Mouse (Mus musculus): ENCODE results near the gene Tmem222. TPM values are rescaled to one million over a fixed set of nuclear protein-coding genes. Genes with fewer than 3 reads are reported as not detected.

Gene Tmem222
- polyA plus RNA-seq, 1 experiment from 2014 or later = 73.6 TPM

DNA sequence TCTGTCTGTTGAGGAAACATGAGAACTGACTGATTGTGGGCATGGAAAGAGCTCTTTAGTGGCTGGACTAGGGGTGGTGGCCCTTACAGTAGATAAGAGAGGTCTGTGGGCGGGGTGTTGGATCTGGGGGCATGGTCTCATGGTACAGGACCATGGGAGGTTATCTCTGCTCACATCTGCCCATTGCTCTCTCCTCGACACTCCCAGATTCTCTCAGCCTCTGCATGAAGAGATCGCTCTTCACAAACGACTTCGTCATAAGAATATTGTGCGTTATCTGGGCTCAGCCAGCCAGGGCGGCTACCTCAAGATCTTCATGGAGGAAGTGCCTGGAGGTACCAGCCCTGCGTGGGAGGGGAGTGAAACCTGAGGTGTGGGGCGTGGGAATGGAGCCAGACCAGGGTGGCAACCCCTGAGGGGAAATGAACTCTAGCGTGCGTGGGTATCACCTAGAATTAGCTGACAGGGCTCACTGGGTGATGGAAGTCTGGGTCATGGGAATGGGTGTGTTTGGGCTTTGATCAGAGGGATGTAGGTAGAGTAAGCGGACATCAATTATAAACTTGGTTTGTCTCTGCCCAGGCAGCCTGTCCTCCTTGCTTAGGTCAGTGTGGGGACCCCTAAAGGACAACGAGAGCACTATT, 29.7 kb downstream of the Tmem222 start:
- no peak overlapping the region for H3K27ac ChIP-seq
- no peak overlapping the region for H3K4me2 ChIP-seq
- peaks cover 12% of the 10 kb centered on the region; the same call in 1 of the 2 replicates for H3K4me1 ChIP-seq
- H3K4me3 ChIP-seq (replicated peaks) = no peak overlapping the region
- peaks cover 40% of the 10 kb centered on the region for H3K27me3 ChIP-seq (replicated peaks)
- no peak overlapping the region for H3K9ac ChIP-seq
- no peaks in the 10 kb centered on the region for H3K9me3 ChIP-seq
- WGBS = 66% methylated on average over 13 of the region's 13 CpGs
- H3K36me3 ChIP-seq = no peaks in the 10 kb centered on the region
- ATAC-seq (ENCODE audit: insufficient read depth, low FRiP score, low read depth) = peak; percentile 69; the same call in 1 of the 2 replicates

DNA sequence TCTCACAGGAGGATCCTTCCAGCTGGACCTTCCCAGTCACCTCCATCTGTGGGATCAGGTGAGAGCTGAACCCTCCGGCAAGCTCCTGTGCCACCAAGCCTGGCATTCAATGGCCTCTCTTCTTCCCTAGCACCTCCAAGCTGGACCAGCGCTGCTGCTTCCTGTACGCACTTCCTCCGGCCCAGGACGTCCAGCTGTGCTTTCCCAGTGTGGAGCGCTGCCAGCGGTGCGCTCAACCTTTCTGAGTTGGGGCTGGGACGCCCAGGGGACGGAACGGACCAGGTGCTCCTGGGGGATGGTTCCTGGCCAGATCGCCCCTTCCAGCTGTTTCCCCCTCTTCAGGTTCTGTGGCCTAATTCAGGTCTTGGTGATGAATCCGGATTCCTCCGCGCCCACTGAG, 30.5 kb downstream of the Tmem222 start:
- Histone ChIP-seq H3K27ac (no peak overlapping the region), H3K4me3 (replicated peaks) (no peak overlapping the region), H3K4me2 (no peak overlapping the region), H3K4me1 (peaks cover 14% of the 10 kb centered on the region; the same call in 1 of the 2 replicates), H3K9ac (no peak overlapping the region), H3K36me3 (no peaks in the 10 kb centered on the region), H3K9me3 (no peaks in the 10 kb centered on the region), H3K27me3 (replicated peaks) (peaks cover 48% of the 10 kb centered on the region)
- no peak for ATAC-seq (ENCODE audit: insufficient read depth, low FRiP score, low read depth)
- 27% methylated on average over 15 of the region's 15 CpGs for WGBS

DNA sequence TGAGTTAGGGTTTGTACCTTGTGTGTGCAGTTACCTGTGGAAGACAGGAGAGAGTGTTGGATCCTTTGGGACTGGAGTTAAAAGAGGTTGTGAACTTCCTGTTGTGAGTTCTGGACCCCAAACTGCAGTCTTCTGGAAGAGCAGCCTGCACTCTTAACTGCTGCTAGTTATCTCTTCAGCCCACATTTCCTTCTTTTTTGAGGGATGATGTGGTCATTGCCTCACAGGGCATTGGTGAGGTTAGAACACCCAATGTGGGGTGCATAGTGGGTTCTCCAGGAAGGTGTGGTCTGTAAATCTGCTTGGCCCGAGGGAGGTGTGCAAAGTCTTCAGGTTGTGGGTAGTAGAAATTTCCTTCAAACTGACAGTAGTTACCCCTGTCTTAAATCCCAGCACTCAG, 33.3 kb downstream of the Tmem222 start:
- Histone ChIP-seq H3K4me1 (peaks cover 18% of the 10 kb centered on the region; the same call in 1 of the 2 replicates), H3K9ac (no peak overlapping the region), H3K4me2 (no peak overlapping the region), H3K27ac (no peak overlapping the region), H3K27me3 (replicated peaks) (peaks cover 23% of the 10 kb centered on the region), H3K36me3 (no peaks in the 10 kb centered on the region), H3K9me3 (no peaks in the 10 kb centered on the region), H3K4me3 (replicated peaks) (no peak overlapping the region)
- no peak for ATAC-seq (ENCODE audit: insufficient read depth, low FRiP score, low read depth)
- WGBS = 81% methylated on average over 1 of the region's 1 CpGs

DNA sequence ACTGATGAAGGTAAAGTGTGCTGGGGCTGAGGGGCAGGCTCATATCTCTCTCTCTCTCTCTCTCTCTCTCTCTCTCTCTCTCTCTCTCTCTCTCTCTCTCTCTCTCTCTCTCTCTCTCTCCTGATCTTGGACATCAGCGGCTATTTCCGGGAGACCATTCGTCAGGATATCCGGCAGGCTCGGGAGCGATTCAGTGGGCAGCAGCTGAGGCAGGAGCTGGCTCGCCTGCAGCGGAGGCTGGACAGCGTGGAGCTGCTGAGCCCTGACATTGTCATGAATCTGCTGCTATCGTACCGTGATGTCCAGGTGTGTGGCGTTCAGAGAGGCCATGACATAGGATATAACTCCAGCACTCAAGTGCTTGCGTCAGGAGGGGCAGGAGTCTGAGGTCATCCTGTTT, 34.1 kb downstream of the Tmem222 start:
- Histone ChIP-seq H3K4me1 (peaks cover 18% of the 10 kb centered on the region; the same call in 1 of the 2 replicates), H3K36me3 (no peaks in the 10 kb centered on the region), H3K27ac (no peak overlapping the region), H3K9ac (no peak overlapping the region), H3K4me3 (replicated peaks) (no peak overlapping the region), H3K4me2 (no peak overlapping the region), H3K9me3 (no peaks in the 10 kb centered on the region), H3K27me3 (replicated peaks) (peaks cover 23% of the 10 kb centered on the region)
- WGBS = 23% methylated on average over 13 of the region's 13 CpGs
- ATAC-seq (ENCODE audit: insufficient read depth, low FRiP score, low read depth) = no peak

DNA sequence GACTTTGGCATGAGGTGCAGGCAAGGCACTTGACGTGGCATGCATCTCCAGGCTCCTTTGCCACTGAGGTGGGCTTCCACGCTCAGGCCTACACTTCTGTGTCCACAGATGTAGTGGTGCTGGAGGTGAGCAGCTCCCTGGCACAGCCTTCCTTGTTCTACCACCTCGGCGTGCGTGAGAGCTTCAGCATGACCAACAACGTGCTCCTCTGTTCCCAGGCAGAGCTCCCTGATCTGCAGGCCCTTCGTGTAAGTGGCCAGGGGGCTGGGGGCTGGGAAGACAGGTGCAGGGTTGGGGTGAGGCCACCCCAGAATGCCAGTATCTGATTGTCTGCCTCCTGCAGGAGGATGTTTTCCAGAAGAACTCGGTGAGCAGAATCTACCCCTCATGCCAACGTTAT, 34.9 kb downstream of the Tmem222 start:
- Histone ChIP-seq H3K9ac (no peak overlapping the region), H3K27ac (no peak overlapping the region), H3K4me2 (no peak overlapping the region), H3K9me3 (no peaks in the 10 kb centered on the region), H3K4me3 (replicated peaks) (no peak overlapping the region), H3K4me1 (peaks cover 18% of the 10 kb centered on the region; the same call in 1 of the 2 replicates), H3K27me3 (replicated peaks) (peaks cover 15% of the 10 kb centered on the region; the same call in 1 of the 2 replicates), H3K36me3 (no peaks in the 10 kb centered on the region)
- no peak for ATAC-seq (ENCODE audit: insufficient read depth, low FRiP score, low read depth)
- WGBS = 65% methylated on average over 9 of the region's 9 CpGs

DNA sequence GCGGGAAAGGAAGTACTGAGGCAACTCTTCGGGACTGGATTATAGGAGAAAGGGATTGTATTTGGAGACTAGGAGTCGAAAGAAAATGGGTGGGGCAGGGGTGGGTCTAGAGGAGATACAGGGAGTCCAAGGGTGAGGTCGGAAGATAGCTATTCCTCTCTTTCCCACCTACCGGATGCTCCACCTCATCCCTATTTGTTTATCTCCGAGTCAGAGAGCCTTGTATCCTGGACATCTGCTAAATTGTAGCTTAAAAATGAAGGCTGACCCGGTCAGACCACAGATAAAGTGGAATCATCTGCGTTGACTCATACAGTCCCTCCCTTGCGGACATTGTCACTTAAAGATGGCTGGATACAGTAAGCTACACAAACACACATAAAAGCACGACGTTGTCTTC, 35.7 kb downstream of the Tmem222 start:
- peaks cover 11% of the 10 kb centered on the region; the same call in 1 of the 2 replicates for H3K27me3 ChIP-seq (replicated peaks)
- H3K4me3 ChIP-seq (replicated peaks) = peak overlapping the region; percentile 63
- no peak overlapping the region for H3K9ac ChIP-seq
- H3K4me2 ChIP-seq = peak overlapping the region; percentile 97
- no peaks in the 10 kb centered on the region for H3K9me3 ChIP-seq
- WGBS = 27% methylated on average over 11 of the region's 11 CpGs
- H3K27ac ChIP-seq = no peak overlapping the region; the same call in 1 of the 2 replicates
- no peak for ATAC-seq (ENCODE audit: insufficient read depth, low FRiP score, low read depth)
- H3K36me3 ChIP-seq = no peaks in the 10 kb centered on the region
- H3K4me1 ChIP-seq = peaks cover 15% of the 10 kb centered on the region; the same call in 1 of the 2 replicates

DNA sequence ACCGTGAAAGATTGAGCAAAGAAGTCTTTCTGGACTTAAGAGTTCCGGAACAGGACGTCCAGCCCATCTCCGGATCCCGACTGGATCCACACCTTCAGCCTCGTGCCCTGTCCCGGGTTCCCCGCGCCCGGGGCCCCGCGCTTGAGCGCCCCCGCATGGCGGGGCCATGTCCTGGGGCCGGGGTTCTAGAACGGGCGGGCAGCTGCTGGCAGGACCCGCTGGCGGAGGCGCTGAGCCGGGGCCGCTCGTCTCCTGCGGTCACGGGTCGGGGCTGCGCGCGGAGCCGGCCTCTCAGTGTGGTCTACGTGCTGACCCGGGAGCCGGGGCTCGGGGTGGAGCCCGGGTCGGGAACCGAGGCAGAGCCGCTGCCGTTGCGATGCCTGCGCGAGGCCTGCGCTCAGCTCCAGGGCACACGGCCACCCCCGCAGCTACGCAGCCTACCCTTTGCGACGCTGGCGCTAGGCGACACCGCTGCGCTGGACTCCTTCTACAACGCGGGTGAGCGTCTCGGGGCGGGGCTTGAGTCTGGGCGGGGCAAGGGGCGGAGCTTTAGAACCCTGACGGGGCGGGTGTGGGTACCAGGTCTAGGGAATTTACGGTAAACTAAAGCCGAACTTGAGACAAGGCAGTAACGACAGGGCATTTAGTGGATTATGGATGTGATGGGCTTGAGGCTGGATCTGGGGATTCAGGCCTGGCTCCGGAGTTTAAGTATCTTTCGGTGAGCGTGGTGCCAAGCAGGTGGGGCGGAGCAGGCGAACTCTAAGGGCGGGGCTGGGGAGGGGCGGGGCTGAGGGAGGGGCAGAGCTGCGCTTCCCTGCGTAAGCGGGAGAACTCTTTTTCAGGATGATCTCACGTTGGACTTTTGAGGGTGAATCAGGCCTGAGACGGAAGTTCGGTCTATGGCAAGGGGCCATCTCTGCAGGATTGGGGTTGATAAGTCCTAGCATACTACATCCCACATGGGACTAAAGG, 36.4 kb downstream of the Tmem222 start:
- Histone ChIP-seq H3K4me3 (replicated peaks) (peak overlapping the region; percentile 63), H3K4me1 (peaks cover 15% of the 10 kb centered on the region; the same call in 1 of the 2 replicates), H3K27ac (peak overlapping the region; percentile 77), H3K27me3 (replicated peaks) (peaks cover 16% of the 10 kb centered on the region; the same call in 1 of the 2 replicates), H3K9me3 (no peaks in the 10 kb centered on the region), H3K9ac (peak overlapping the region; percentile 60), H3K36me3 (no peaks in the 10 kb centered on the region), H3K4me2 (peak overlapping the region; percentile 97)
- peak; percentile 89 for ATAC-seq (ENCODE audit: insufficient read depth, low FRiP score, low read depth)
- under 1% methylated on average over 78 of the region's 78 CpGs for WGBS

DNA sequence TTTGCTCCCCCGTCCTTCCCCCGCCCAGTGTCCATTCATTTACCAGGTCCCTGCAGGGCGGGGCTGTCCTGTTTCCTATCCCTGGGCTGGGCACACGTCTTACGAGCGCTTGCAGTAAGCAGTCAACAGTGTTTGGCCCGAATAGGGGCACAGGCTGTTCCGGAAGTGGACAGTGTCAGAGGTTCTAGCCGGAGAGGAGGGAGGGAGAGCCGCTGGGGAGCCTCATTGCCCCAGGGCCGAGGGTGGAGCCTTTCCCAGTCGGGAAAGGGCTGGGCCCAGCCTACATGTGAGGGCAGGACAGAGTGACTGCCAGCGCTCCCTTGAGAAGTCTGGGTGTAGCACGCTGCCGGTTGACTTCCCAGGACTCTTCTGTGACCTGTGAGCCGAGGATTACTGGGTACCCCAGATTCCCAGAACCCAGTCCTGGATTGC, 37.1 kb downstream of the Tmem222 start, which contains the start of gene Map3k6:
Gene Map3k6 (plus strand): TSS at position 329 of the 432 bp plus-strand sequence.
- peak within 1 kb of the TSS; percentile 63 for H3K4me3 ChIP-seq (replicated peaks)
- no peaks in the 10 kb centered on the region for H3K36me3 ChIP-seq
- peak within 1 kb of the TSS; percentile 60 for H3K9ac ChIP-seq
- H3K4me1 ChIP-seq = peaks cover 15% of the 10 kb centered on the region; the same call in 1 of the 2 replicates
- H3K27ac ChIP-seq = peak within 1 kb of the TSS; percentile 77
- H3K4me2 ChIP-seq = peak within 1 kb of the TSS; percentile 97
- peaks cover 19% of the 10 kb centered on the region; the same call in 1 of the 2 replicates for H3K27me3 ChIP-seq (replicated peaks)
- H3K9me3 ChIP-seq = no peaks in the 10 kb centered on the region
- peak; percentile 70 for ATAC-seq (ENCODE audit: insufficient read depth, low FRiP score, low read depth)
- 7% methylated on average over 16 of the region's 16 CpGs for WGBS

DNA sequence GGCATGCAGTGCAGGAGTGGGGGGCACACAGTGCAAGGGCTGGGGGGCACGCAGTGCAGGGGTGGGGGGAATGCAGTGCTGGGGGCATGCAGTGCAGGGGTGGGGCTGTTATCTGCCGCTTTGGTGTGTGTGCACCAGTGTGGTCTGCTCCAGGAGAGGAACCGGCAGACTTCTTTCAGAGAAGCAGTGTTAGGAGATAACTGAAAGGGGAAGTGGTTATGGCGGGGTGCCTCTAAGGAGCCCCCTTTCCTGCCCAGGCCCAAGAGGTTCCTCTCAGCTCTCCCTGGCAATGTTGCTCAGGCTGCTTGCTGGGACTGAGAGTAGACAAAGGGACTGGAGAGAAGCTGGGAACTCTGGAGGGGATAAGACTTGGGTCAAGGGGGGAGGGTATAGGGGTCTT, 39.7 kb downstream of the Tmem222 start:
- H3K9me3 ChIP-seq = no peaks in the 10 kb centered on the region
- no peak overlapping the region for H3K4me2 ChIP-seq
- ATAC-seq (ENCODE audit: insufficient read depth, low FRiP score, low read depth) = no peak
- no peak overlapping the region for H3K27ac ChIP-seq
- 58% methylated on average over 2 of the region's 4 CpGs for WGBS
- H3K4me3 ChIP-seq (replicated peaks) = no peak overlapping the region
- no peaks in the 10 kb centered on the region for H3K36me3 ChIP-seq
- H3K27me3 ChIP-seq (replicated peaks) = peaks cover 16% of the 10 kb centered on the region; the same call in 1 of the 2 replicates
- H3K9ac ChIP-seq = no peak overlapping the region
- H3K4me1 ChIP-seq = peaks cover 12% of the 10 kb centered on the region; the same call in 1 of the 2 replicates

DNA sequence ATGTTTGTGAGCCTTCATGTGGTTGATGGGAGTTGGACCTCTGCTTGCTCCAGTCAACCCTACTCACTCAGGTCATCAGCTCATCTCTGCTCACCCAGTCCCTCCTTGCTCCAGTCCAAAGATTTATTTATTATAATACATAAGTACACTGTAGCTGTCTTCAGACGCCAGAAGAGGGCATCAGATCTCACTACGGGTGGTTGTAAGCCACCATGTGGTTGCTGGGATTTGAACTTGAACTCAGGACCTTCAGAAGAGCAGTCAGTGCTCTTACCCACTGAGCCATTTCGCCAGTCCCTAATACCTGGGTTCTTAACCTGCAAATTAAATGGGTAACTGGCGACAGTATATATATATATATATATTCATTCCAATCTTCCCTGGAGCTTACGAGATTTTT, 42.2 kb downstream of the Tmem222 start:
- 77% methylated on average over 5 of the region's 5 CpGs for WGBS
- no peaks in the 10 kb centered on the region for H3K36me3 ChIP-seq
- no peak overlapping the region for H3K27ac ChIP-seq
- no peak for ATAC-seq (ENCODE audit: insufficient read depth, low FRiP score, low read depth)
- no peak overlapping the region for H3K4me2 ChIP-seq
- no peak overlapping the region for H3K9ac ChIP-seq
- no peaks in the 10 kb centered on the region for H3K9me3 ChIP-seq
- no peaks in the 10 kb centered on the region for H3K4me1 ChIP-seq
- no peak overlapping the region for H3K4me3 ChIP-seq (replicated peaks)
- peaks cover 8% of the 10 kb centered on the region; the same call in 1 of the 2 replicates for H3K27me3 ChIP-seq (replicated peaks)

DNA sequence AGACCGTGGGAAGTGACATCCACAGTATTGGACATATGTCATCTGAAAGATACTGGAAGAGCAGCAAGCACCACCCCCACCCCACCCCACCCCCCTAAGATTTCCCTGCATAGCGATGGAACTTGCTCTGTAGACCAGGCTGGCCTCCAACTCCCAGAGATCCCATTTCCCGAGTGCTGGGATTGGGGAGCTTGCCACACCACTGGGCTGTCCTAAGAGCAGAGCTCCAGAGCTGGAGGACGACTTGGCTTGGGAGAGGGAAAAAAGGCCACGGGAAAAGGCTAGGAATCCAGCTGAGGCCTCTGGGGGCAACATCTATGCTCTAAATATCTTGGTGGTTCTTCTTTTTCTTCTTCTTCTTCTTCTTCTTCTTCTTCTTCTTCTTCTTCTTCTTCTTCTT, 42.8 kb downstream of the Tmem222 start:
- WGBS = 58% methylated on average over 5 of the region's 5 CpGs
- no peak overlapping the region for H3K27ac ChIP-seq
- H3K4me2 ChIP-seq = no peak overlapping the region
- H3K4me3 ChIP-seq (replicated peaks) = no peak overlapping the region
- no peak for ATAC-seq (ENCODE audit: insufficient read depth, low FRiP score, low read depth)
- peaks cover 8% of the 10 kb centered on the region; the same call in 1 of the 2 replicates for H3K27me3 ChIP-seq (replicated peaks)
- H3K36me3 ChIP-seq = no peaks in the 10 kb centered on the region
- no peak overlapping the region for H3K9ac ChIP-seq
- H3K4me1 ChIP-seq = no peaks in the 10 kb centered on the region
- no peaks in the 10 kb centered on the region for H3K9me3 ChIP-seq
